Mouse (Mus musculus) forebrain, embryonic 14.5 days (tissue): ENCODE data around the gene Bag5. TPM values are rescaled to one million over a fixed set of nuclear protein-coding genes. Genes with fewer than 3 reads are reported as not detected.

Experiments
- ATAC-seq: fragments of 200-750 bp; cut with Nextera tagmentation; 2 replicates; pipeline ENCODE4 v1.8.0; 2017; ENCODE audit warnings: mild to moderate bottlenecking, moderate library complexity
- DNase-seq: peaks from one replicate; pipeline ENCODE4 v3.0.0-alpha.2; 2015; ENCODE audit warnings: low spot score
- H3K27ac ChIP-seq: fragments of 300-500 bp; sonication (generic); 2 replicates; pipeline ENCODE4 v1.5.1; 2014; ENCODE audit warnings: low read depth, mild to moderate bottlenecking, control low read depth, low read length, moderate library complexity
- H3K27me3 ChIP-seq: fragments of 300-500 bp; sonication (generic); replicated peaks from 2 replicates; pipeline ENCODE4 v1.6.1; 2014; ENCODE audit warnings: low read length, control low read depth, mixed read lengths; ENCODE audit not compliant: control insufficient read depth, insufficient read depth
- H3K36me3 ChIP-seq: fragments of 300-500 bp; sonication (generic); 2 replicates; pipeline ENCODE4 v1.6.1; 2014; ENCODE audit warnings: low read length, control low read depth; ENCODE audit not compliant: control insufficient read depth, insufficient read depth
- H3K4me1 ChIP-seq: fragments of 300-500 bp; sonication (generic); 2 replicates; pipeline ENCODE4 v1.6.1; 2014; ENCODE audit warnings: antibody characterized with exemption, low read length, control low read depth; ENCODE audit not compliant: control insufficient read depth, insufficient read depth
- H3K4me2 ChIP-seq: fragments of 300-500 bp; sonication (generic); 2 replicates; pipeline ENCODE4 v1.6.1; 2014; ENCODE audit warnings: mild to moderate bottlenecking, control low read depth, low read length
- H3K4me3 ChIP-seq: fragments of 300-500 bp; sonication (generic); 2 replicates; pipeline ENCODE4 v1.5.1; 2014; ENCODE audit warnings: low read depth, low read length, control low read depth
- H3K9ac ChIP-seq: fragments of 300-500 bp; sonication (generic); 2 replicates; pipeline ENCODE4 v1.6.1; 2014; ENCODE audit warnings: mild to moderate bottlenecking, low read length, control low read depth, moderate library complexity
- H3K9me3 ChIP-seq: fragments of 300-500 bp; sonication (generic); replicated peaks from 2 replicates; pipeline ENCODE4 v1.6.1; 2016; ENCODE audit warnings: low read length, control low read depth, mixed read lengths; ENCODE audit not compliant: control insufficient read depth
- WGBS: fragments of 180-500 bp; shearing (Covaris S2); extraction: QIAGEN DNeasy Blood & Tissue Kit; methylation state at CpG from one replicate; pipeline ENCODE4 v1.1.7; 2014; 5-methylcytosine and 5-hydroxymethylcytosine counted together
- polyA plus RNA-seq: library from polyadenylated mRNA; unstranded; fragments of >200 nt; fragmentation: Nextera tagmentation; extraction: Ambion mirVana; gene quantifications from 2 replicates; pipeline ENCODE4 v1.2.1, GENCODE M21; 2014

Bag5 gene
- polyA plus RNA-seq, 1 experiment from 2014 or later: 60.4 TPM

DNA sequence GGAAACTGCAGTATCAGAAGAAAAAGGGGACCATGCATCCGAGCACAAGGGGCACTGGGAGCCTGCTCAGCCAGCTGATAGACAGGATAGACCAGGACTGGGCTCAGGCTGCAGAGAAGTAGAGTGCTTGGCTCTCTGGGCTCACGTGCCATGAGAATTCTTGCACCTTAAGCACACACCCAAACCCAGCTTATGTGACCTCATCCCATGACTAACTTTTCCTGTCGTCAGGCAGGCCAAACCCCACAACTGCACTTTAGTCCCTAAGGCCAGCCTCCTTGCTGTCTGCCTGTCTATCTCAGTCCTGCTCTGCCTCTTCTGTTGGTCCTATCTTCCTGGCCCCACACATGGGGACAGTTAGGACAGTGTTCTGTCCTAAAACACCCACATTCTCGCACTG, 15.3 kb downstream of the Bag5 start:
- H3K4me3 ChIP-seq: no peak overlapping the region
- peaks cover 34% of the 10 kb centered on the region for H3K4me1 ChIP-seq
- no peaks in the 10 kb centered on the region for H3K9me3 ChIP-seq
- H3K36me3 ChIP-seq: no peaks in the 10 kb centered on the region
- no peak overlapping the region for H3K27ac ChIP-seq
- H3K27me3 ChIP-seq: no peaks in the 10 kb centered on the region
- H3K9ac ChIP-seq: no peak overlapping the region
- DNase-seq (no peak), ATAC-seq (no peak)
- WGBS: 75% methylated on average over 4 of the region's 4 CpGs
- H3K4me2 ChIP-seq: no peak overlapping the region

GRCm38 (mm10) chr12:111696239-111696638, 16.8 kb downstream of the Bag5 start:
- Histone ChIP-seq H3K9ac (peak overlapping the region; percentile 35), H3K27me3 (no peaks in the 10 kb centered on the region), H3K4me2 (no peak overlapping the region), H3K36me3 (no peaks in the 10 kb centered on the region), H3K27ac (peak overlapping the region; percentile 96), H3K4me1 (peaks cover 43% of the 10 kb centered on the region), H3K9me3 (no peaks in the 10 kb centered on the region), H3K4me3 (no peak overlapping the region)
- ATAC-seq (no peak), DNase-seq (peak; percentile 89)
- 24% methylated on average over 6 of the region's 6 CpGs for WGBS

DNA sequence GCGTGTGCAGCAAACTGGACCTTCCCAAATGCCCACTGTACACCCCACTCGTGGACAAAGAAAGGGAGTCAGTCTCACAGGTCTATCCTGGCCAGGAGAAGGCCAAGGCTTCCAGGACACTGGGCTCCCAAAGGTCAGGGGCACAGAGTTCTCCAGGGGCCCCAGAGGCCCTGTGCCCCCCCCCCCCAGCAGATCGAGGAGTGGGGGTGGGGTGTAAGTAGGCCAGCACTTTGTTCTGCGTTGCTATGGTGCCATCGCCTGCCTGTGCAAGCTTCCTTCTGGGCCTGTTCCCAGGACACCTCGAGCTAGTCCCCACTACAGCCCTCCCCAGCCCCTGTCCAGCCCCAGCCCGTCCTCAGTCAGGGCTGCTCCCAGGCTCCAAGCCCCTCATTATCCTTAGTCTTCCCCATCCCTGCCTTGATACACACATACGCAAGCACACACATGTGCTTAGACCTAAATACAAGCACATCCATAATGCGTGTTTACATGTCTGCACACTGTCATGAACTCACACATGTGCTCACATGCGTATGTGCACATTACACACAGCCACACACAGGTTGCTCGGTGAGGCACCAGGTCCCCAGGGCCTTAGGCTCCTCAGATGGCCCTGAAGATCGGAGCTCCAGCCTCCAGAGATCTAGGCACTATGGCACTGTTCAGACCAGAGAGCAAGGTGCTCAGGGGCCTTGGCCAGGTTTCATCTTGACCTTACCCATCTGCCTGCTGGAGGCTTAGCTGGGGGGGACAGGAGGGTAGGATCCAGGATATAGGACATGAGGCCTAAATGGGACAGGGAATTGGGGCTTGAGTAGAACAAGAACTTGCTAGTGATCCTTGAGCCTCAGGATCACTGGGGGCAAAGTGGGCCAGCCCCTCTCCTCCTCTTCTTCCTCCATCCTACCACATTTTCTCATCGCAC, 17.9 kb downstream of the Bag5 start:
- DNase-seq (peak; percentile 76), ATAC-seq (peak; percentile 50)
- 34% methylated on average over 10 of the region's 13 CpGs for WGBS
- Histone ChIP-seq H3K4me3 (no peak overlapping the region), H3K4me2 (peak overlapping the region; percentile 42), H3K27me3 (no peaks in the 10 kb centered on the region), H3K9ac (peak overlapping the region; percentile 52), H3K27ac (peak overlapping the region; percentile 96), H3K36me3 (no peaks in the 10 kb centered on the region), H3K9me3 (no peaks in the 10 kb centered on the region), H3K4me1 (peaks cover 45% of the 10 kb centered on the region)

GRCm38 (mm10) chr12:111694271-111694781, 18.7 kb downstream of the Bag5 start:
- no peaks in the 10 kb centered on the region for H3K36me3 ChIP-seq
- H3K4me1 ChIP-seq: peaks cover 45% of the 10 kb centered on the region
- 3% methylated on average over 12 of the region's 12 CpGs for WGBS
- peak overlapping the region; percentile 96 for H3K27ac ChIP-seq
- no peak for DNase-seq
- no peak overlapping the region for H3K4me3 ChIP-seq
- no peaks in the 10 kb centered on the region for H3K27me3 ChIP-seq
- H3K4me2 ChIP-seq: peak overlapping the region; percentile 42
- peak overlapping the region; percentile 52 for H3K9ac ChIP-seq
- no peaks in the 10 kb centered on the region for H3K9me3 ChIP-seq
- ATAC-seq: peak; percentile 10

GRCm38 (mm10) chr12:111693341-111694270, 19.5 kb downstream of the Bag5 start:
- DNase-seq: peak; percentile 96
- Histone ChIP-seq H3K4me1 (peaks cover 45% of the 10 kb centered on the region), H3K27me3 (no peaks in the 10 kb centered on the region), H3K36me3 (no peaks in the 10 kb centered on the region), H3K9me3 (no peaks in the 10 kb centered on the region), H3K9ac (peak overlapping the region; percentile 52; the same call in 1 of the 2 replicates), H3K27ac (peak overlapping the region; percentile 96), H3K4me3 (no peak overlapping the region), H3K4me2 (peak overlapping the region; percentile 42)
- ATAC-seq: peak; percentile 86
- 3% methylated on average over 18 of the region's 18 CpGs for WGBS

DNA sequence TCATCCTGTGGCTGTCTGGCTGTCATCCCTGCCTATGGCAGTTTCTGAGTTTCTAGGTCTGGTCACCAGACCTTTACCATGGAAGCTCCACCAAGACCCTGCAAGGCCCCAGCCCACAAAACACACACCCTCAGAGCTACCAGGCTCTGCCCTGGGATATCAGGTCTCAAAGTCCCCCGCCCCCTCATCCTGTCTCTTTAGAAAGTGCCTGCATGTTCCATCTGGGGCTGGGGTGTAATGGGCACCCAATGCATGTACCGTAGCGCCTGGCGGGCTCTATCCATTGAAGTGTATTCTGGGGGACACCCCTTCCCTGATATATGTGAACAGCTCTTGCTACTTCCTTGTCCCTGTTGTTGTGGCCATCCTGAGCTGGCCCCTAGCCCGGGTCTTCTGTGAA, 20.2 kb downstream of the Bag5 start:
- no peaks in the 10 kb centered on the region for H3K36me3 ChIP-seq
- 0 out of 2 replicates have a peak overlapping the region, but pooled peaks have one; percentile 8 for H3K9ac ChIP-seq
- H3K9me3 ChIP-seq: no peaks in the 10 kb centered on the region
- WGBS: 61% methylated on average over 5 of the region's 5 CpGs
- no peaks in the 10 kb centered on the region for H3K27me3 ChIP-seq
- H3K4me3 ChIP-seq: no peak overlapping the region
- DNase-seq (no peak), ATAC-seq (no peak)
- H3K27ac ChIP-seq: peak overlapping the region; percentile 96
- peaks cover 51% of the 10 kb centered on the region for H3K4me1 ChIP-seq
- 0 out of 2 replicates have a peak overlapping the region, but pooled peaks have one; percentile 12 for H3K4me2 ChIP-seq

DNA sequence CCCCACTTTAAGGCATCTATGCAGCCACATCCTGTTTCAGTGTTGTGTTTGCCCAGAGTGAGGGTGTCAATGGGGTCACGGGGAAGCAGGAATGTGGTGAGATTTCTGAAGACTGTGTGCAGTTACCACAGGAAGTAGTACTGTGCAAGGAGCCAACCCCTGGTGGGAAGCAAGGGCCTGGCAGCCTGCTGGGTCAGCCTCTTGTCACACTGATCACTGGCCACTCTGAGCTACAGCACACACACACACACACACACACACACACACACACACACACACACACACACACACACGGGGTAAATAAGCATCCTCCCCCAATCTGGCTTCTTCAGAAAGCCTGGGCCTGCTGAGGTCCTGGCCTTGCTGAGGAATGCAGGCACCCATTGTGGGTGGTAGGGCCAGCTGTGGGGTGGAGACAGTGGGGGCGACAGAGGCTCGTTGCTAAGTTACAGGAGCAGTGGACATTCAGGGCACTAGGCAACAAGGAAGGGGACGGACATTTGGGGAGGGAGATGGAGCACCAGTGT, 21.6 kb downstream of the Bag5 start:
- no peaks in the 10 kb centered on the region for H3K27me3 ChIP-seq
- H3K9ac ChIP-seq: peak overlapping the region; percentile 40; the same call in 1 of the 2 replicates
- H3K9me3 ChIP-seq: no peaks in the 10 kb centered on the region
- H3K4me1 ChIP-seq: peaks cover 64% of the 10 kb centered on the region
- H3K4me2 ChIP-seq: no peak overlapping the region
- 8% methylated on average over 5 of the region's 5 CpGs for WGBS
- H3K4me3 ChIP-seq: no peak overlapping the region
- H3K36me3 ChIP-seq: no peaks in the 10 kb centered on the region
- DNase-seq (peak; percentile 55), ATAC-seq (no peak)
- peak overlapping the region; percentile 96 for H3K27ac ChIP-seq

- no peak overlapping the region for H3K4me3 ChIP-seq
- no peaks in the 10 kb centered on the region for H3K36me3 ChIP-seq
- WGBS: 75% methylated on average over 11 of the region's 11 CpGs
- H3K9me3 ChIP-seq: no peaks in the 10 kb centered on the region
- no peak overlapping the region for H3K9ac ChIP-seq
- no peak for ATAC-seq
- DNase-seq: no peak
- H3K27me3 ChIP-seq: no peaks in the 10 kb centered on the region
- H3K27ac ChIP-seq: no peak overlapping the region
- H3K4me2 ChIP-seq: no peak overlapping the region
- peaks cover 46% of the 10 kb centered on the region for H3K4me1 ChIP-seq
These were observed 23.6 kb downstream of the Bag5 start for GRCm38 (mm10) chr12:111689426-111689825.
